Mouse (Mus musculus) intestine, postnatal 0 days (tissue): ENCODE results near the gene Adamtsl3. TPM values are rescaled to one million over a fixed set of nuclear protein-coding genes. Genes with fewer than 3 reads are reported as not detected.

Source experiments
- ATAC-seq: fragments of 200-750 bp; cut with Nextera tagmentation; 2 replicates; pipeline ENCODE4 v1.8.0; 2017; ENCODE audit warnings: mild to moderate bottlenecking, moderate TSS enrichment, moderate library complexity
- H3K27ac ChIP-seq: fragments of 300-500 bp; sonication (generic); 2 replicates; pipeline ENCODE4 v1.5.1; 2014; ENCODE audit warnings: mild to moderate bottlenecking, low read depth, low read length, moderate library complexity
- H3K27me3 ChIP-seq: fragments of 300-500 bp; sonication (generic); replicated peaks from 2 replicates; pipeline ENCODE4 v1.6.1; 2014; ENCODE audit warnings: low read length, mixed read lengths; ENCODE audit not compliant: control insufficient read depth, insufficient read depth
- H3K36me3 ChIP-seq: fragments of 300-500 bp; sonication (generic); 2 replicates; pipeline ENCODE4 v1.6.1; 2014; ENCODE audit warnings: mild to moderate bottlenecking, moderate library complexity; ENCODE audit not compliant: control insufficient read depth, insufficient read depth
- H3K4me1 ChIP-seq: fragments of 300-500 bp; sonication (generic); replicated peaks from 2 replicates; pipeline ENCODE4 v1.6.1; 2014; ENCODE audit warnings: antibody characterized with exemption, low read length, mixed read lengths; ENCODE audit not compliant: control insufficient read depth, insufficient read depth
- H3K4me2 ChIP-seq: fragments of 300-500 bp; sonication (generic); replicated peaks from 2 replicates; pipeline ENCODE4 v1.6.1; 2014; ENCODE audit warnings: low read depth, mild to moderate bottlenecking, moderate library complexity
- H3K4me3 ChIP-seq: fragments of 300-500 bp; sonication (generic); 2 replicates; pipeline ENCODE4 v1.5.1; 2014; ENCODE audit warnings: low read depth, low read length
- H3K9ac ChIP-seq: fragments of 300-500 bp; sonication (generic); 2 replicates; pipeline ENCODE4 v1.6.1; 2014; ENCODE audit warnings: mild to moderate bottlenecking, low read depth, low read length
- H3K9me3 ChIP-seq: fragments of 300-500 bp; sonication (generic); 2 replicates; pipeline ENCODE4 v1.6.1; 2016; ENCODE audit warnings: mixed run types; ENCODE audit not compliant: control insufficient read depth
- CTCF ChIP-seq: sonication (generic); IDR thresholded peaks from 2 replicates; pipeline ENCODE4 v1.5.1; 2016; ENCODE audit warnings: low read depth, mild to moderate bottlenecking, control low read depth, antibody characterized with exemption, moderate library complexity
- WGBS: fragments of 180-500 bp; shearing (Covaris S2); extraction: QIAGEN DNeasy Blood & Tissue Kit; methylation state at CpG from one replicate; pipeline ENCODE4 v1.1.7; 2014; 5-methylcytosine and 5-hydroxymethylcytosine counted together
- polyA plus RNA-seq: library from polyadenylated mRNA; unstranded; fragments of >200 nt; fragmentation: Nextera tagmentation; extraction: Ambion mirVana; gene quantifications from 2 replicates; pipeline ENCODE4 v1.2.1, GENCODE M21; 2015

Adamtsl3 gene
- 0.96 and 1.3 TPM in 2 replicates for polyA plus RNA-seq

GRCm38 (mm10) chr7:82335211-82336121 is at the start of gene Adamtsl3:
TSS of gene Adamtsl3 (plus strand) at chr7:82335694.
- ATAC-seq: no peak
- TF ChIP-seq CTCF: no peak
- H3K4me2 ChIP-seq: peak within 1 kb of the TSS; percentile 63
- no peaks in the 10 kb centered on the region for H3K9me3 ChIP-seq
- H3K4me1 ChIP-seq: no peaks in the 10 kb centered on the region
- H3K9ac ChIP-seq: no peak within 1 kb of the TSS
- no peaks in the 10 kb centered on the region for H3K36me3 ChIP-seq
- peak within 1 kb of the TSS; percentile 36 for H3K4me3 ChIP-seq
- under 1% methylated on average over 91 of the region's 95 CpGs for WGBS
- H3K27ac ChIP-seq: no peak within 1 kb of the TSS
- H3K27me3 ChIP-seq: peaks cover 31% of the 10 kb centered on the region

GRCm38 (mm10) chr7:82287242-82287641 is 48.3 kb upstream of the Adamtsl3 start:
- H3K27ac ChIP-seq: no peak overlapping the region
- no peak overlapping the region for H3K4me2 ChIP-seq
- H3K36me3 ChIP-seq: no peaks in the 10 kb centered on the region
- 93% methylated on average over 2 of the region's 2 CpGs for WGBS
- H3K9me3 ChIP-seq: no peaks in the 10 kb centered on the region
- no peak for ATAC-seq
- H3K4me1 ChIP-seq: no peaks in the 10 kb centered on the region
- no peaks in the 10 kb centered on the region for H3K27me3 ChIP-seq
- no peak overlapping the region for H3K9ac ChIP-seq
- H3K4me3 ChIP-seq: no peak overlapping the region
- peak; percentile 25 for TF ChIP-seq CTCF

- 60% methylated on average over 7 of the region's 7 CpGs for WGBS
- no peaks in the 10 kb centered on the region for H3K27me3 ChIP-seq
- no peak for ATAC-seq
- no peaks in the 10 kb centered on the region for H3K36me3 ChIP-seq
- H3K9ac ChIP-seq: no peak overlapping the region
- no peaks in the 10 kb centered on the region for H3K9me3 ChIP-seq
- H3K4me1 ChIP-seq: no peaks in the 10 kb centered on the region
- no peak overlapping the region for H3K4me2 ChIP-seq
- TF ChIP-seq CTCF: 0 out of 2 replicates have a peak, but pooled peaks have one; percentile 11
- no peak overlapping the region for H3K27ac ChIP-seq
- H3K4me3 ChIP-seq: no peak overlapping the region
These were observed 42.1 kb upstream of the Adamtsl3 start for GRCm38 (mm10) chr7:82293441-82293840.

- WGBS: 70% methylated on average over 10 of the region's 10 CpGs
These were observed 41.4 kb upstream of the Adamtsl3 start for GRCm38 (mm10) chr7:82294083-82294482.

GRCm38 (mm10) chr7:82294611-82295010 is 40.9 kb upstream of the Adamtsl3 start:
- Histone ChIP-seq H3K4me2 (no peak overlapping the region), H3K4me1 (no peaks in the 10 kb centered on the region), H3K9ac (no peak overlapping the region), H3K4me3 (no peak overlapping the region), H3K36me3 (no peaks in the 10 kb centered on the region), H3K27me3 (no peaks in the 10 kb centered on the region), H3K27ac (no peak overlapping the region), H3K9me3 (no peaks in the 10 kb centered on the region)
- ATAC-seq: no peak
- no peak for TF ChIP-seq CTCF
- 76% methylated on average over 2 of the region's 2 CpGs for WGBS

More at GRCm38 (mm10) chr7:82294083-82294482, 41.4 kb upstream of the Adamtsl3 start:
- H3K4me2 ChIP-seq: no peak overlapping the region
- no peaks in the 10 kb centered on the region for H3K27me3 ChIP-seq
- no peak for TF ChIP-seq CTCF
- no peak for ATAC-seq
- H3K9ac ChIP-seq: no peak overlapping the region
- H3K9me3 ChIP-seq: no peaks in the 10 kb centered on the region
- H3K4me3 ChIP-seq: no peak overlapping the region
- H3K27ac ChIP-seq: no peak overlapping the region
- H3K36me3 ChIP-seq: no peaks in the 10 kb centered on the region
- H3K4me1 ChIP-seq: no peaks in the 10 kb centered on the region

GRCm38 (mm10) chr7:82308398-82308797 is 27.1 kb upstream of the Adamtsl3 start:
- no peaks in the 10 kb centered on the region for H3K9me3 ChIP-seq
- H3K27me3 ChIP-seq: no peaks in the 10 kb centered on the region
- H3K27ac ChIP-seq: no peak overlapping the region
- H3K4me1 ChIP-seq: no peaks in the 10 kb centered on the region
- H3K4me2 ChIP-seq: no peak overlapping the region
- whole genome bisulfite sequencing: 68% methylated on average over 4 of the region's 4 CpGs
- H3K9ac ChIP-seq: no peak overlapping the region
- TF ChIP-seq CTCF: no peak
- ATAC-seq: no peak
- no peaks in the 10 kb centered on the region for H3K36me3 ChIP-seq
- H3K4me3 ChIP-seq: no peak overlapping the region
